Mouse (Mus musculus): ENCODE results near the gene Pex14.

The Pex14 gene

DNA sequence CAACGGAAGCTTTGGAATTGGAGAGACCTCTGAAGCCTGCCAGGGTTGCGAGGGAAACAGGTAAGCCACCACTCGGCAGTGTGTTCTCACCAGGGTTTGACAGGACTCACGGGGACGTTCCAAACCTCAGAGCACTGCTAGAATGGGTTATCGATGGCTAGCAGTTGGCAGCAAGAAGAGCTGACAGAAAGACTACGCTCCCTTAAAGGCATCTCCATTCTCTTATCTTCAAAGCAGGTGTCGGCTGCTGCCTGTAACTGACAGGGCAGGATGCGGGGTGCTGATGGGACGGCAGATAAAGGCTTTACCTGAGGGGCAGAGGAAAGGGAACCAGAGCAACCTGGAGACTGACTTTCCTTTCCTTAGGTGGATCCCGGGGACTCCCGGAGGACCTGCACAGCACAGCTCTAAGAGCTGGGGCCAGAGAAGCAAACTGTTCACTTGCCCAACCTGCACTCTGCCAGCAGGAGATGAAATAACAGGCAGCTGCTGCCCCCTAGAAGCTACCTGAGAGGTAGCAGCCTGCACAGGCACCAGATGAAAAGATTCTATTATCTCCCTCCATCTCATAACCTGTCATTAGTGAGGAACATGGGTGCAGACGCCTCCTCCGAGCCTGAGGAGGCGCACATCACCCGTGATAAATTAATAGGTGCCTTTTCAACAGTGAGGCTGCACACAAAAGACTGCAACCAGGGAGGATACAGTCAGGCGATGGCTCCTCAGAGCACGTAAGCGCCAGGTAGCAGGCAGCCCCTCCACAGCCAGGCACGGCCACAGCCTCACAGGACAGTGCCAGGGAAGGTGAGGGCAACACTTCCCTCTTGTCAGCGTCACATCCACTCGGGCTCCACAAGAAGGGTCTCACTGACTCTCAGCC, 32.8 kb downstream of the Pex14 start:
- no peak for TF ChIP-seq GATA4 (IDR thresholded peaks at IDR 0.05; ENCODE audit: insufficient replicate concordance, low read length)

DNA sequence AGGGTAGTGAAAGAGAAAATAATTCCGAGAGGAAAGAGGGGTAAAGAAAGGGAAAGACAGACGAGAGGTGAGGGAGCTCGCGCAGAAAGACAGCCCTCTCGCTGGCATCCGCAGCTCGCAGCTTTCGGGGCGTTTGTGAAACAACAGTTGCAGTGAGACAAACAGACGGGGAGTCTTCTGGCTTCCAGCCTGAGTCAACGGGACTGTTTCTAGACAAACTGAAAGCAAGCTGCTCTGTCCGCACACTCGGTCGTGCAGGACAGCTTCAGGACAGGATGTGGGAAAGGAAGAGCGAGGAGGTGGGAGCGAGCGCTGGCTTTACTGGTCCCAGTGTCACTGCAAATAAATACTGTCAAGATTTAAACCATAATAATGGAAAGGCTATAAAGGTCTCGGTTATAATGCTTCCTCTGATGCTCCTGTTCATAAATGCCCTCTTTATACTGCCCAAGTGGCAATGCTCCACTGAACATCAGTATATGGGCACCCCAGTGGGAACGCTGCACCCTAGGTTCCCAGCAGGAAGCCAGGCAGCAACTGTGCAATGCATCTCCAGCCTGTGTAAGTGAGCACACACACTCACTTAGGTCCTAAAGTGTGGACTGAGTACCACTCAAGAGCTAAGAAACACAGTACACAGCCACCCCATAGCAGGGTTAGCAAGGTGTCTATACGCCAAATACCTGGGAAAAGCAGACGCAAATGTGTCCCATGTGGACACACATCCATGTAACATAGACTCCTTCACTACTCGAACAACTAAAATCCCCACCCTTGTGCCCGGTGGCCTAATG, 35.4 kb downstream of the Pex14 start:
- no peak for TF ChIP-seq GATA4 (IDR thresholded peaks at IDR 0.05; ENCODE audit: insufficient replicate concordance, low read length)

DNA sequence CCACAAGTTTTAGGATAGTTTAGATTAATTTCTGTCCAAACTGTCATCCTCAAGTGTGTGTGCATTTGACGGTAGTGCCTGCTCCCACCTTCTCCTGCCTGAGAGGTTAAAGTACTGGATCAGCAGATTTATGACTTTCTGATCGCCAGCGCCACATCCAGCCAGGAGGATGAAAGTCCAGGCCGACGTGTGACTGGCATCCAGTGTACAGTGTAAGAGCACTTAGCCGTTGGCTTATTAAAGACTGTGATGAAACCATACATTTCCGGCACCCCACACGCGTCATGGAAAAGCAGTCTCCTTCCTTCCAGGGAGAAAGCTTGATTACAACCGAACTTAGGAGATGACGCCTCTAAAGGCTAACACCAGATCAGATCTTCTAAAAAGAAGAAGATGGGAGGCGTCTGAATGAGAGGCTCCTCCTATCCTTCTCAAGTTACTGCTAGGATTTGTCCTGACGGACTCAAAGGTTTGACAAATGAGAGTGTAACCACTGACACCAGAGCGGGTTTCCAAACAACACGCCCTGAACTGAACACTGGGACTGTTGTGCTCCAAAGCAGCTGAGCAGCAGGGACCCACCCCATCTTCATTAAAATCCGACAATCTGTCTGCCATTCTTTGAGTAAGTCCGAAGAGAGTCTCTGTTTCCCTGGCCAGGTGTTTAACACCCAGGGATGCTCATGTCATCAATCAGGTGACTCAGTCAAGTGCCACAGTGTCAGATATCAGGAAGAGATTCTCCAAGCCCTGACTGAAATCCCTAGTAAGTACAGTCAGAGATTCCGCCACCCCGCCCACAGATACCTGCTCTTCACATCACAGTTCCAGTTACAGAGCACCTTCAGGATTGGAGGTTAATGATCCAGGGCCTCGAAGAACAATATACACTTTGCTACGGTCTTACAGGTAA, 37.0 kb downstream of the Pex14 start:
- TF ChIP-seq GATA4 (IDR thresholded peaks at IDR 0.05; ENCODE audit: insufficient replicate concordance, low read length): no peak

DNA sequence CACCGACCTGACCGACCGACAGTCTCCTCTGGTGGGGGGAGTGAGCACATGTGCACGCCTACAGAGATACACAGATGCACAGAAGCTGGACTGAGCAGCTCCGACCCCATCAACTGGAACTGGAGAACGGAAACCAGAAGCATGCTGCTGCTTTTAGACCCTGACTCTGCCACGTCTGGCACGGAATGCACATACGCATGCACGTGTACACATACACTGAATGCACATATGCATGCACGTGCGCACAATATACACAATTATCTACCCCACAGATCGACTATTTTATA, 38.3 kb downstream of the Pex14 start:
- TF ChIP-seq GATA4 (IDR thresholded peaks at IDR 0.05; ENCODE audit: insufficient replicate concordance, low read length): no peak

DNA sequence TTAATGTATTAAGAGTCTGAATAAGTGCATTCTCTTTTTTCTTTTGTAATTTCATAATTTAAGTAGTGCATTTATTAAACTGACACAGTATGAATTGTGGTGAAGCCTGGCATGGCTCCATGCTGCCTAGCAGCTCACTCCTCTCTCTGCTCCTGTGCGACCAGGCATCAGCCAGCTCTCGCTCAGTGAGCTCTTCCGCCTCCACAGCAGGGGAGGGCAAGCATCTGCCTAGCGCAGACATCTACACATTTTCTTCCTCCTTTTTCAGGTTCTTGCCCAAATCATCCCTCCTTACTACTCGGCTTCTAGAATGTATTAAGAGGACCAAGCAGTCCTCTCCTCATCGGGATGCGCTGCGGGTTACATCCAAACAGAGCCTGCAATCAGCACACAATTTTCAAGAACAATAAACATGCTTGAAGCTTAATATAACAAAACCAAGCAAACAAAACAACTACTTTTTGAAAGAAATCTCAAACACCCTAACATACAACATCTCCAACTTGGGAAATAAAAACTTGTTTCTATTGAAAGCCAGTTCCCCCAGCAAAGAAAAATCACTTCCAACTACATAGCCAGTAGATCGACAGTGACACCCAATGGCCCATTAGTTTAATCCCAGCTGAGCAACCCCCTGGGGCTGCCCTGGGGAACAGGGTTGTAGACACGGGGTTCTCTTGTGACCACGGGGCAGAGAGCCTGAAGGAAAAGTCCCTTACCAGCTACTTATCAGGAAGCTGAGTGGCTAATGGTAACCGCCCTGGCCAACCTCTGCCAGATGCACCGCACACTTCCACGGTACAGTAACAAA, 38.9 kb downstream of the Pex14 start:
- TF ChIP-seq GATA4 (IDR thresholded peaks at IDR 0.05; ENCODE audit: insufficient replicate concordance, low read length): no peak

DNA sequence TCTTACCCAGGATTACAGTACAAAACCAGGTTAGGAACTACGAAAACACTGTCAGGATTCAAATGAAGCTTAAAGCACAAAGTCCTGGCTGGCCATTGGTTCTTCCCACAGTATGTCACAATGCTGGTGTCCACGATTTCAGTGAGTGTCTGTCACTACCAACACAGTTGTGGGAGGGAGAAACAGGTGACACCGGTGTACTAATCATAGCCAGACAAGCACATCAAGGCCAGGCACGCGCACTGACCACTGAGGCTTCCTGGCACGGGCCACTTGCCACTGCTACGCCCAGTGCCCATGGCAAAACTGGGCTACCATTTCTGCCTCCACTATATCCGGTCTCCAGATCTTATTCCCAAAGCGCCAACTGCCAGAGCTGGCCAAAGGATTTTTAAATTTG, 40.0 kb downstream of the Pex14 start:
- TF ChIP-seq GATA4 (IDR thresholded peaks at IDR 0.05; ENCODE audit: insufficient replicate concordance, low read length): no peak

DNA sequence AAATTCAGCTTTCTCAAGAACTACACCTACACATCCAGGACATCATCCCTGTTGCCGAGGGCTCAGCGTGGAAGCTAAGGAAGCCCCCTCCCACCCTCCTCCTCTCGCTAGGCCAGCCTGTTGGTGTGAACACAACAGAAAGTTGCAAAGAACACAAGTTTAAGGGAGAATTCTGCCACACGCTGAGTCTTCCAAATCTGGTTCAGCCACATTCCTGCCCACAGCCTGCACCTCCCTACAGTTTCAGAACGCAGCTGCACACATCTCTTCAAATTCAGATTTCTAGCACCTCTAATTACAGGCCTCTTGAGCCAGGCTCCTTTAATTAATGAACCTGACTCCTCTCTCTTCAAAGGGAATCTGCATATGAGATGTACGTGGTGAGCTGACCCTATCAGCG, 41.4 kb downstream of the Pex14 start:
- no peak for TF ChIP-seq GATA4 (IDR thresholded peaks at IDR 0.05; ENCODE audit: insufficient replicate concordance, low read length)

DNA sequence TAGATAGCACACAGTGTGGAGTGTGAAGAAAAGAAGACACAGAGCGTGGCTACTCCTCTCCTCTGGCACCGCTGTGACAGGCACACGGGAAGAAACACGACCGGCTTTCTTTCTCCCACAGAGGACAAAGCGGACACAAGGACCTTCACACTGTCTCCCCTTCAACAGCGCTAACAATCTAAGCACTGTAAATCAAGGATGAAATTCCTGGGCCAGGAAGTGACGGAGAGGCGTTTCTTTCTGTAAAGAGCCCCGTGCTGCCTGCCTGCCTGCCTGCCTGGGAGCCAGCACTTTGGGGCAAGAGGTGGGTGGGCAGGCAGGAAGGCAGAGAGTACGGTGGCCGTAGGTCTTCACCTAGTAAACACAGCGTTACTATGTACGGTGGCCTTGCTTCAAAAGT, 42.2 kb downstream of the Pex14 start:
- TF ChIP-seq GATA4 (IDR thresholded peaks at IDR 0.05; ENCODE audit: insufficient replicate concordance, low read length): no peak

DNA sequence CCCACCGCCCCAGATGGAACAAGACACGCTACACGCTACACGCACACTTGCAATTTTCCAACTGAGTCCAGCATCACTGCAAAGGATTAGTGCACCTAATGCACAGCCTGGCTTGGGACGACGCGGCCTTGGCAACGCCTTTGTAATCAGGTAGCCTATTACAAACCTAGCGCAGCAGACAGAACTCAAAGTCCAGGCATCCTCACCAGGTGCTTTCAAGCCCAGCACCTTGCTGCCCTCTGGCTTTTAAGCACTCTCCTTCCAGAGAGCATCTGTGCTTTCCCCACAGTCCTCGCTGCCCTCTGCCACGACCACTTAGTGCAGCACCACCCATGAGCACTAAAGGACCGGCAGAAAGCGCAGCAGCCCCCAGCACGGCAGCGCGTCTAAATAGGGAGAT, 42.7 kb downstream of the Pex14 start:
- no peak for TF ChIP-seq GATA4 (IDR thresholded peaks at IDR 0.05; ENCODE audit: insufficient replicate concordance, low read length)

DNA sequence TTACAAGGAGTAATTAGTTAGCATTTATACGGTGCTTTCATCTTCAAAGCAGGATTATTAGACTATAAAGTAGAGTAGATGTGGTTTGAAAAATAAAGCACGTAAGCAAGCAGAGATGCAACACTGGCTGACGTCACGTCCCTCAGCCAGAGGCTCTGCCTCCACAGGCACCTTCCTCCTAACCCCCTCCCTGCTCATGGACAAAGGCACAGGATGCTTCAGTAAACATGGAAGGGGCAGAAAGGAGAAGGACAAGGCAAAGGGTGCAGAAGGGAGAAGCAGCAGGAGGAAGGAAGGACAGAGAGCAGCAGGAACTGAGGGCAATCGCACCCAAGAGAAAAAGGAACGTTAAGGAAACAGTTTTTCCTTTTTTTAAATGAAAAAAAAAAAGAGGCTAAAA, 43.8 kb downstream of the Pex14 start:
- no peak for TF ChIP-seq GATA4 (IDR thresholded peaks at IDR 0.05; ENCODE audit: insufficient replicate concordance, low read length)

DNA sequence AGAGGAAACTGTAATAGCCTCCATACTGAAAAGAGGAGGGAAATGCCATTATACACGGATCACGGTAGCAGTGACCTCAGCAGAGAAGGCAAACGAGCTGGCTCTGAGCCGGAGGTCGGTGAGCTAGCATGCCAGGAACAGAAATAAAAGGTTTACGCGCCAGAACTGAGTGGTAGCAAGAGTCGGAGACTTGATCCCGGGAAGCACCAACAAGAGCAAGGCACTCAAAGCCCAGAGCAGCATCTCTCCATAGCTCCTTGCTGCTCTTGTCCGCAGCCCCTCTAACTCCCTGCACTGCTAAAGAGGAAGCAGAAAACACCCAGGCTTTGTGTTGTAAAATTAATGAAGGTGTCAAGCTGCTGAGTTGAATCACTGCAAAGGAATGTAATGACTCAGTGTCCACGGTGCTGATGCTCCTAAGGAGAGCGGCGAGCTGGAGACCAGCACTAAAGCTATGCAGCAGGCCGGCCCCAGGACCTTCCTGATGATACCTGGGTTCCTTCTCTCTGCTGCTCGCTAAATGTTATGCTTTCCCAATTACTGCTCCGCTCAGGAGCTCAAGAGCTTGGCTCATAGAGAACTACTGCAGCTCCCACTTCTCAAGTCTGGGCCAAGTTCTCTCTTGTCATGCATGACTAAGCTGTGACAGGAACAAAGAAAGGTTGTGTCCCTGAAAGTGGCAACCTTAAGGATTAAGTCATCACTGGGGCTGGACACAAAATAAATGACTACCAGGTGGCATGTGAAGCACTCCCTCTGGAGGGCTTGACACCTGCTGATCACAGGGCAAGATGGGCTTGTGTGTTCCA, 50.1 kb downstream of the Pex14 start:
- no peak for TF ChIP-seq GATA4 (IDR thresholded peaks at IDR 0.05; ENCODE audit: insufficient replicate concordance, low read length)

DNA sequence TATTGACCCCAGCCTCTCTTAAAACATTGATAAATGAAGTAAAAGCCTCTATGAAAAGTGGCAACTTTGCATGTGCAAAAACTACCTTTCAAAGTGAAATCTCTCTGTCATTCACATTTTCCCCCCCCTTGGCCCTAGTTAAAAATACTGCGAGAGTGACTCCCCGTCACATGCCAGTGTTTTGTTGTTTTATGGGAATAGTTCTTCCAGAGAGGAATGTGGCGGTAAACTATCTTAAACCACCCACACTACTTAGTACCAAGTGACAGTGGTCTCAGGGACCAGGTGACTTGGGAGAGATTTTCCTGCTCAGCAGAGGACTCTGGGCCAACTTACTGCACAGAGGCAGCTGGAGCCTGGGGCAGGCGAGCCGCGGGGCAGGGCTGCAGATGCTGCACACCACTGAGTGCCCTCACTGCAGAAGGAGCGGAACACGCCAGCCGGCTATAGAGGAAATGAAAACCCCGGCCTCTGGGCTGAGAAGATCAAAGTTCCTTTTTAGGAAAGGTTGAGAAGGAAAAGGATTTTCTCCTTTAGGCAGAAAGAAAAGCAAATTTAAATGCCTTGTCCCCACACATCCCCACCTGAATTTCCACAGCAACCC, 50.9 kb downstream of the Pex14 start:
- no peak for TF ChIP-seq GATA4 (IDR thresholded peaks at IDR 0.05; ENCODE audit: insufficient replicate concordance, low read length)

DNA sequence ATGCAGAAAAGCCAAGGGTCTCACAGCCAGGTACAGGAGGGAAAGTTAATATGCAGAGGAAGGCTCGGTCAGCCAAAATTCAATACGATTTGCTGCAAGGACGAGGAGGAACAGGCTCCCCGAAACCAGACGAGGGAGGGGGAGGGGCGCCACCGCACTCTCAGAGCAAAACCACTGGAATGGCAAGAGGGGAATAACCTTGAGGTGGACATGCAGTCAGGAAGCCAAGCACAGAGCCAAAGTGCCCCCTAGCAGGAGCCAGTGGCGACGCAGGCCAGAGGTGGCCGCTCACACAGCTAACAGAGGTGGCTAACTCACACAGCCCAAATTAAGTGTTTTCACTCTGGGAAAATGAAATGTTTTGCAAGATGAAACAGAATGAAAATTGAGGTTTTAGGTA, 52.3 kb downstream of the Pex14 start:
- TF ChIP-seq GATA4 (IDR thresholded peaks at IDR 0.05; ENCODE audit: insufficient replicate concordance, low read length): no peak
